8 mouse cellular contexts compared by ENCODE assay signal in the genomic region with DNA sequence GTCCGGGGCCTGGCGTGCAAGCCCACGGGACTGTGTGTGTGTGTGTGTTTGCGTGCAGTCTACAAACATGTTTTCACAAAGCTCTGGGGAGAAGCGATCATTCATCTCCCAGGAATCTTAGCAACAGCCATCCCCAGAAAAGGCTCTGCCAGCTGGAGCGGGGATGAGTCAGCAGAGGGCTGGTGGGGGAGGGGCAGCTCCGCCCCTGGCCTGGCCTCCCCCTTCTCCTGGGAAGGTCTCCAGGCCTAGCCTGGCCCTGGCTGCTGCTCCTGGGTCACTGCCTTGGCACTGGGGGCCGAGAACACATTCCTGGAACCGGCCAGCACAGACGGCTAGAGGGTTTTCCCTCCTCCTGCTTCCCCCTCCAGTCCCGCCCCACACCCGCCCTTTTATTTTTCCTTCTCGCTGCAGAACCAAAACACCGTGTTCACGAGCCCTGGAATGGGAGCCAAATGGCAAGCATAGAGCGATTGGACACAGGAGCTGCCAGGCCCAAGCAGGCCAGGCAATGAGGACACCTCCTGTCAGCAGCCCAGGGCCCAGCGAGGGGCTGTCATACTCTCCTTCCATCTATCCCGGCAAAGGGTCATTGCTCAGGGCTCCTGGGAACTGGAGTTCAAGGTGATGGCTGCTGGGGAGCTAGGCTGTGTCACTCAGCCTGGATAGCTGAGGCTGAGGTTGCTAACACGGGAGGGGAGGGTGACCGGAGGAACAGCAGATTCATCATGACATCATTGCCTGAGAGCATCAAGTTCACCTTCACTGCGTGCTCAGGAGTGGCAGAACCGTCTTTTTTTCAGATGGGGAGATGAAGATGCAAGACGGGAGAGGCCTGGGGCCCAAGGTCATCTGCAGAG.
A peak's percentile ranks its signal among the peaks of the same experiment; 100 is the strongest.
DNase-seq lines count a peak whose midpoint lies in the region; ATAC-seq lines count a peak whose summit lies in the region.

No protein-coding gene starts in this region.

- peak; percentile 82 for ATAC-seq in inflammation-experienced regulatory T-cells, adult 6 months
- ATAC-seq in monocyte, adult 5-6 weeks (replicated peaks; ENCODE audit: insufficient number of reproducible peaks, low FRiP score, low TSS enrichment, poor library complexity, severe bottlenecking): no peak

- intact Hi-C loops in gastrocnemius, postnatal 14 days (cut with DNase I; ENCODE audit: low total_unique reads): no loop called here

- DNase-seq in adrenal gland, adult 2 months: peak; percentile 100
- peak; percentile 89 for DNase-seq in embryo, embryonic 9.5 days (ENCODE audit: extremely low spot score)
- peak; percentile 99 for DNase-seq in gastrocnemius, postnatal 14 days
- DNase-seq in left cerebral cortex, adult 8-10 months (ENCODE audit: low spot score in 2 of 2): peak; percentile 91 to 95
- peak; percentile 93 to 98 for DNase-seq in lung, postnatal 4 days
- peak; percentile 94 for DNase-seq in right cerebral cortex, adult 18-20 months
